Mouse (Mus musculus) limb, embryonic 12.5 days (tissue): ENCODE results near the gene Galnt18. TPM values are rescaled to one million over a fixed set of nuclear protein-coding genes. Genes with fewer than 3 reads are reported as not detected.

Experiments
- ATAC-seq: fragments of 200-750 bp; cut with Nextera tagmentation; 2 replicates; pipeline ENCODE4 v1.8.0; 2017; ENCODE audit warnings: low read depth, moderate TSS enrichment; ENCODE audit not compliant: insufficient number of reproducible peaks, insufficient read depth, low FRiP score, low TSS enrichment
- H3K27ac ChIP-seq: fragments of 300-500 bp; sonication (generic); 2 replicates; pipeline ENCODE4 v1.5.1; 2016; ENCODE audit warnings: mild to moderate bottlenecking, moderate library complexity
- H3K27me3 ChIP-seq: fragments of 300-500 bp; sonication (generic); 2 replicates; pipeline ENCODE4 v1.6.1; 2016; ENCODE audit warnings: mild to moderate bottlenecking, moderate library complexity
- H3K36me3 ChIP-seq: fragments of 300-500 bp; sonication (generic); 2 replicates; pipeline ENCODE4 v1.6.1; 2016; ENCODE audit warnings: mild to moderate bottlenecking, moderate library complexity
- H3K4me1 ChIP-seq: fragments of 300-500 bp; sonication (generic); replicated peaks from 2 replicates; pipeline ENCODE4 v1.6.1; 2016
- H3K4me2 ChIP-seq: fragments of 300-500 bp; sonication (generic); 2 replicates; pipeline ENCODE4 v1.6.1; 2016; ENCODE audit warnings: mild to moderate bottlenecking, moderate library complexity
- H3K4me3 ChIP-seq: fragments of 300-500 bp; sonication (generic); replicated peaks from 2 replicates; pipeline ENCODE4 v1.5.1; 2016; ENCODE audit warnings: mild to moderate bottlenecking
- H3K9ac ChIP-seq: fragments of 300-500 bp; sonication (generic); replicated peaks from 2 replicates; pipeline ENCODE4 v1.6.1; 2016; ENCODE audit warnings: mild to moderate bottlenecking, moderate library complexity
- H3K9me3 ChIP-seq: fragments of 300-500 bp; sonication (generic); 2 replicates; pipeline ENCODE4 v1.6.1; 2016; ENCODE audit warnings: mild to moderate bottlenecking, moderate library complexity
- WGBS: fragments of 180-500 bp; shearing (Covaris S2); methylation state at CpG from one replicate; pipeline ENCODE4 v1.1.7; 2016; 5-methylcytosine and 5-hydroxymethylcytosine counted together
- polyA plus RNA-seq: library from polyadenylated mRNA; unstranded; fragments of >200 nt; fragmentation: Nextera tagmentation; extraction: Ambion mirVana; gene quantifications from 2 replicates; pipeline ENCODE4 v1.2.1, GENCODE M21; 2016

Galnt18 gene
- polyA plus RNA-seq, 1 experiment from 2014 or later, result 13.1 TPM

DNA sequence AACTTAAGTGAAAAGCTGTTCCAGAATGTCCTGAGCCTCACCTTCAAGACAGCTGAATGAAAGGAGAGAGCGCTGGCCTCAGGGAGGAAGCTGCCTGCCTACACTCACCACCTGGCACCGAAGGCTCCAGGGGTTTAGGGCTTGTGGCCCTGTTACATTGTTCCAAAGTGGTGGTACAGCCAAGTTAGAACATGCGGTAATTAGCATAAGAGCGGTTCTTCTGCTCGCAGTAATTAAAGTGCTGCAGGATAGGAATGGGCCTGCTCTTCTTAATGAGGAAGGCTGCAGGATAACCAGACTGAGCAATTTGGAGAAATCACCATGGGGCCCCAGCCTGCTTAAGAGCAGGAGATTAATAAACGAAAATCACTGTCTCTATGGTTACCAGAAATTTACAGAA lies 179.0 kb downstream of the Galnt18 start:
- H3K9ac ChIP-seq, result no peak overlapping the region
- no peak for ATAC-seq
- H3K9me3 ChIP-seq, result no peaks in the 10 kb centered on the region
- H3K4me3 ChIP-seq, result no peak overlapping the region
- no peaks in the 10 kb centered on the region for H3K36me3 ChIP-seq
- H3K4me1 ChIP-seq, result peaks cover 13% of the 10 kb centered on the region; the same call in 1 of the 2 replicates
- no peak overlapping the region for H3K4me2 ChIP-seq
- no peak overlapping the region for H3K27ac ChIP-seq
- 39% methylated on average over 6 of the region's 6 CpGs for WGBS
- peaks cover 7% of the 10 kb centered on the region for H3K27me3 ChIP-seq

DNA sequence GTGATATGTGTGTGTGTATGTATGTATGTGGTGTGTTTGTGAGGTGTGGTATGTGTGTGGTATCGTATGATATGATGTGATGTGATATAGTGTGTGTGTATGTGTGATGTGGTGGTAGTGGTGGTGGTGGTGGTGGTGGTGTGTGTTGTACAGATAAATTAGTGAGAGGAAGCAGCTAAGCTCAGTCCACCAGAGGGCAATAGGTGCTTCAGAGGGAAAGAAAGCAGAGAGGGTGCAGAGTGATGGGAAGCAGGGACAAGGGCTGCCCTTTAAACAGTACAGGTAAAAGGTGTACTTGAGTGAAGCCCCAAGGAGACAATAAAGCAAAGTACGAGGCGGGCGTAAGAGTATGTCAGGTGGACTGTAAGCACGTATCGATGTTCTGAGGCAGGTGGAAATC lies 186.1 kb downstream of the Galnt18 start:
- H3K4me1 ChIP-seq, result no peaks in the 10 kb centered on the region
- no peak overlapping the region for H3K4me2 ChIP-seq
- H3K36me3 ChIP-seq, result no peaks in the 10 kb centered on the region
- WGBS, result 92% methylated on average over 6 of the region's 6 CpGs
- H3K27me3 ChIP-seq, result peaks cover 7% of the 10 kb centered on the region
- ATAC-seq, result no peak
- H3K27ac ChIP-seq, result no peak overlapping the region
- H3K4me3 ChIP-seq, result no peak overlapping the region
- no peak overlapping the region for H3K9ac ChIP-seq
- no peaks in the 10 kb centered on the region for H3K9me3 ChIP-seq

DNA sequence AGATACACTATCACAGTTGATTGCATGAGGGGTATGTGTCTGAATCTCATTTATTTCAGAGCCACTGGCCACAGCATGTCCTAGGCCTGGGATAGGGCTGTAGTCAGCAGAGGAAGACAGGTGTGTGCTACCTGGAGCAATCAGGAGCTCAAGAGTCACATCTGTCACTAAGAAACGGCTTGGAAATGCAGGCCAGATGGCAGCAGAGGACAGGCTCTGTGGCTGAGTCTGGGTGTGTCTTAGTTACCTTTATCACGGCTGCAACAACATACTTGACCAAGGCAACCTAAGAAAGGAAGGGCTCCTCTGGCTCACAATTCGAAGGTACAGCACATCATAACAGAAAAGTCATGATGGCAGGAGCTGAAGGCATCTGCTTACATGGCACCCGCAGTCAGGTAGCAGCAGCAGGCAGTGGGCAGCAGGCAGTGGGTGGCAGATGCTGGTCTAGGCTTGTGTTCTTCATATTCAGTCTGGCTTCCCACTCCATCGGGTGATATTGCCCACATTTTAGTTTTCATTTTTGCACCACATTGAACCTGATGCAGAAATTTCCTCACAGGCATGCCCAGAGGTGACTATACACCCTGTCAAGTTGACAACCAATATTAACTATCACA lies 190.2 kb downstream of the Galnt18 start:
- WGBS, result 71% methylated on average over 5 of the region's 5 CpGs
- H3K4me1 ChIP-seq, result peaks cover 4% of the 10 kb centered on the region; the same call in 1 of the 2 replicates
- no peaks in the 10 kb centered on the region for H3K27me3 ChIP-seq
- no peaks in the 10 kb centered on the region for H3K36me3 ChIP-seq
- no peak overlapping the region for H3K9ac ChIP-seq
- H3K27ac ChIP-seq, result no peak overlapping the region
- H3K9me3 ChIP-seq, result no peaks in the 10 kb centered on the region
- no peak for ATAC-seq
- no peak overlapping the region for H3K4me3 ChIP-seq
- no peak overlapping the region for H3K4me2 ChIP-seq

DNA sequence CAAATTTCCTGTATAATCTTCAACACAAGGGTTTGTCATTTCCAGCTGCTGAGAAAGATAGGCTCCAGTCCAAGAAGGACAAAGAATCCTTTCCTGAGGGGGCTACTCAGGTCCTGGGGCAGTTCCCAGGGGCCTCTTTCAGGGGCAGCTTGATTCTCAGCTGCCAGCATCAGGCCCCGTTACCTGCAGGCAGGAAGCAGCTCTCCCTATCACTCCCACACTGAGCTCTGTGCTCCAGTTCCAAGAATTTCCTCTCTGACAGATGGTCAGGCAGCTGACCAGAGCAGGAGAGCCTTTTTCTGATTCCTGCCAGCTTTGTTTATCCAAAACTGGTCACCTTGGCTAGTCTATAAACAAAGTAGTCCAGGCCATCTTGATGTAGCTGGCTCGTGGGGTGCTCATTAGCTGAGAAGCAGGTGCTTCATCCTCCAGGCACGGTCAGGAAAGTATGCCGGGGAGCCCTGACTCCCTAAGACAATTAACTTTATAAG lies 191.4 kb downstream of the Galnt18 start:
- no peaks in the 10 kb centered on the region for H3K36me3 ChIP-seq
- H3K27ac ChIP-seq, result no peak overlapping the region
- WGBS, result 55% methylated on average over 4 of the region's 4 CpGs
- H3K4me3 ChIP-seq, result no peak overlapping the region
- ATAC-seq, result no peak
- no peaks in the 10 kb centered on the region for H3K27me3 ChIP-seq
- H3K9me3 ChIP-seq, result no peaks in the 10 kb centered on the region
- H3K4me2 ChIP-seq, result no peak overlapping the region
- peaks cover 4% of the 10 kb centered on the region; the same call in 1 of the 2 replicates for H3K4me1 ChIP-seq
- H3K9ac ChIP-seq, result no peak overlapping the region

DNA sequence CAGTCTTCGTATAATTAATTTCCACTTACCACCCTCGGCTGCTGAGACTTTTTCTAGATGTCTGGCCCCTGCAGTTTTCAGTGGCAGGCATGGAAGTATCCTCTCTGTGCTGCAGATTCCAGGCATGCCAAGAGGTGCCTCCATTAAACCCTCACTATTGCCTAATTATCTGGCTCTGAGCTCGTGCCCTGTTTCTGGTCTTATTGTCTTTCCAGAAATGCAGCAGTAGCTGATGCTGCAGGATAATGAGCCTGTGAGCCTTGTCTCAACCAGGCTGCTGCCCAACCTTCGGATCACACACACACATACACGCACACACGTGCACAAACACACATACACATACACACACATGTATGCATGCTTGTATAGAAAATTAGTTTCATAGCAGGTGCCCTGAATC lies 199.2 kb downstream of the Galnt18 start:
- no peak overlapping the region for H3K27ac ChIP-seq
- no peak for ATAC-seq
- H3K9ac ChIP-seq, result no peak overlapping the region
- no peaks in the 10 kb centered on the region for H3K9me3 ChIP-seq
- H3K4me1 ChIP-seq, result peaks cover 9% of the 10 kb centered on the region; the same call in 1 of the 2 replicates
- WGBS, result 69% methylated on average over 6 of the region's 6 CpGs
- H3K4me2 ChIP-seq, result no peak overlapping the region
- no peaks in the 10 kb centered on the region for H3K27me3 ChIP-seq
- no peaks in the 10 kb centered on the region for H3K36me3 ChIP-seq
- no peak overlapping the region for H3K4me3 ChIP-seq

DNA sequence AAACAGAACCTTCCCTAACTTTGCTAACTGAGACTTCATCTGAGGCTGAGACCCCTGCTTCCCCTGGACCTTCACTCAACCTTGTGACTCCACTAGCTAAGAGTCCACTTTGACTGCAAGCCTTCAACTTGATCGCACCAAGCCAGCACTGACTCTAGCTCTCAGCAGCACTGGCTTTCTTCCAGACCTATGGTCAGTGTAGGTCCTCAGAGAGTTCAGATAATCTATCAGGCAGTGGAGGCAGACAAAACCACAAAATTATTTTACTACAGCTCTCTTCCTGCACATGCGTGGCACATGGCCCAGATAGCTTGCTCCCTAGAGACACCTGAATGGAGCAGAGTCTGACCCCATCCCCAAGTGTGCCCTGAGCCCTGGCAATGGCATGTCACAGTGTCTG lies 204.7 kb downstream of the Galnt18 start:
- peaks cover 14% of the 10 kb centered on the region for H3K4me1 ChIP-seq
- H3K4me3 ChIP-seq, result no peak overlapping the region
- no peak for ATAC-seq
- H3K9me3 ChIP-seq, result no peaks in the 10 kb centered on the region
- H3K27me3 ChIP-seq, result 0 out of 2 replicates have a peak, but pooled peaks cover 3% of the 10 kb centered on the region
- 73% methylated on average over 2 of the region's 2 CpGs for WGBS
- H3K27ac ChIP-seq, result no peak overlapping the region
- no peaks in the 10 kb centered on the region for H3K36me3 ChIP-seq
- H3K9ac ChIP-seq, result no peak overlapping the region
- H3K4me2 ChIP-seq, result no peak overlapping the region

DNA sequence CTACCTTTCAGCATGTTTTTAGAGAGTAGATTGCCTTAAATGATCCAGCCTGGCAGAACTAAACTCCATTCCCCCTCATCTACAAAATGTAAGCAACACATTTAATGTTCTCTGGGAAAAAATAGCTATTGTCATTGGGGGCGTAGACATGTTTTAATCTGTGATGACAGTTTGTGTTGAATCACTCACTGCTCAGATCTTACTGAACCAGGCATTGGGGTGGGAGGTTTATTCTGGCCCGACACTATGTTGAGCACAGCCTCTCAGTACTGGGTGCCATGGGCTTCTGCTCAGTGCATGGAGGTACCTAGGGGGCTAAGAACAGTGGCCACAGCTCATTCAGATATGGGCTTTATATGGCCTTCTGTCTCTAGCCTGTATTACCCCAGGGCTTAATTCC lies 207.4 kb downstream of the Galnt18 start:
- Histone ChIP-seq H3K9me3 (no peaks in the 10 kb centered on the region), H3K27ac (no peak overlapping the region), H3K9ac (no peak overlapping the region), H3K4me3 (no peak overlapping the region), H3K36me3 (no peaks in the 10 kb centered on the region), H3K4me2 (no peak overlapping the region), H3K27me3 (0 out of 2 replicates have a peak, but pooled peaks cover 3% of the 10 kb centered on the region), H3K4me1 (peaks cover 11% of the 10 kb centered on the region)
- ATAC-seq, result no peak
- 93% methylated on average over 2 of the region's 2 CpGs for WGBS

DNA sequence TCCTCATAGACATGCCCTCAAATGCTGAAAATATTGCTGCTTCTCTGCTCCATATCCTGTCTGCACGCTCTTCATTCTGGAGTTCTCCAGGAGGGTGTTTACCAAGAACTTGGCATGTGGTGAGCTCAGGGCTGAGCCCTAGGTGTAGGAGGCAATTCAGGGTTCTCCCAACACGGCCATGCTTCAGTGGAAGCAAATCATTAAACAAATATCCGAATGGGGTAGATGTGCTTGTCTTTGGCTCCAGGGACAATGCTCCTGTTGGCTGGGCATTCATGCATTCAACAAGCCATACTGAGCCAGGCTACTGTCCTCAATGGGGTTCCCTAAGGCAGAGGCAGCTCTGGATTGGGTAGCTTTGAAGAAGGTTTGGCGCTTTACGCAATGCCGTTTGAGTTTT lies 212.9 kb downstream of the Galnt18 start:
- Histone ChIP-seq H3K36me3 (no peaks in the 10 kb centered on the region), H3K4me1 (no peaks in the 10 kb centered on the region), H3K9ac (no peak overlapping the region), H3K4me3 (no peak overlapping the region), H3K27ac (no peak overlapping the region), H3K9me3 (no peaks in the 10 kb centered on the region), H3K4me2 (no peak overlapping the region), H3K27me3 (peaks cover 1% of the 10 kb centered on the region)
- 88% methylated on average over 6 of the region's 6 CpGs for WGBS
- ATAC-seq, result no peak

DNA sequence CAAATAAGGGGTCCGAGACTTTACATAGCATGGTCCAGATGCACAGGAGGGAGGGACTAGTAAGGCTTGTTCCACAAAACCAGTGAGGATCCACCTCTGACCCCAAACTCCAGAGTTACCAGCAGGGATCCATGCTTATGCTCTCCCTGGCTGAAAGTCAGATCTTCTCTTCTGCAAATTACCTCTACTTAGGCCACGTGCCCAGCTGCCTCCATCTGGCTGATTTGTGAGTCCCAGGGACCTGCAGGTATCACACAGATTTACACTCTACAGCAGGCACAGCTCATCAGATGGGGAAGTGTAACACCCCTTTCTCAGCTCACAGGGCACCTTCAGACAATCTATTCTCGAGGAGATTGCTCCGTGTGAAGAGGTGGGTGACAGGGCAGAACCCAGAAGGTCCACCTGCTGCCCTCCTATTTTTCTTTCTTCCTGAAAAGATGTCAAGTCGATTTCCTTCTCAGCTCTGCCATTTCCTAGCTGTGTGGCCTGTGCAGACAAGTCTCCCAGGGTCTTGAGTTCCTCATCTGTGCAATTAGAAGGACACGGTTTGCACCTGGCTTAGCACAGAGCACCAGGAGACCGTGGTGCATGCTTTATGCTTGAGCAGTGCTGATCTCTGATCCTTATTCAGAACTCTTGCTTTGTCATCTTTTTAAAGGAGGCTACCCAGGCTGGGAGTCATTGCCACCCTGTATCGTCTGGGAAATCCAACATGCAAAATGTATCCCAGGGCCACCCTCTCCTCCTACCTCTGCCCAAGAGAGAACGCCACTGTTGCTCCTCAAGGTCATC lies 216.3 kb downstream of the Galnt18 start:
- H3K9ac ChIP-seq, result no peak overlapping the region
- no peaks in the 10 kb centered on the region; the same call in none of the 2 replicates for H3K27me3 ChIP-seq
- ATAC-seq, result no peak
- 77% methylated on average over 9 of the region's 9 CpGs for WGBS
- no peaks in the 10 kb centered on the region for H3K4me1 ChIP-seq
- no peaks in the 10 kb centered on the region for H3K36me3 ChIP-seq
- H3K4me2 ChIP-seq, result no peak overlapping the region
- H3K9me3 ChIP-seq, result peaks cover 9% of the 10 kb centered on the region; the same call in 1 of the 2 replicates
- no peak overlapping the region for H3K27ac ChIP-seq
- no peak overlapping the region for H3K4me3 ChIP-seq

DNA sequence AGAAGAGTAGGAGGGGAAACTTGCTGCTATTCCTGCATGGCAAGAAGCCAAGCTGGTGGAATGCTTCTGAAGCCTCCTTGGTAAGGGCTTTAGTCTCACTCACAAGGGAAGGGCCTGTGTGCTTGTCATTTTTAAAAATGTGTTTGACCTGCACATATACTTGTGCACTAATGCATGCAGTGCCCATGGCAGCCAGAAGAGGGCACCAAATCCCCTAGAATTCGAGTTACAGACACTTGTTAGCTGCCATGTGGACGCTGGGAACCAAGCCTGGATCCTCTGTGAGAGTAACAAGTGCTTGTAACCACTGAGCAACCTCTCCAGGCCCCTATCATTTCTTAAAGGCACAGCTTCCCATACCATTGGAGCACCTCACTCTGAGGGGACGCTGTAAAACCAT lies 219.7 kb downstream of the Galnt18 start:
- H3K27me3 ChIP-seq, result no peaks in the 10 kb centered on the region; the same call in 1 of the 2 replicates
- no peak overlapping the region for H3K4me2 ChIP-seq
- H3K36me3 ChIP-seq, result no peaks in the 10 kb centered on the region
- 78% methylated on average over 3 of the region's 3 CpGs for WGBS
- no peak overlapping the region for H3K4me3 ChIP-seq
- H3K27ac ChIP-seq, result no peak overlapping the region
- peaks cover 9% of the 10 kb centered on the region; the same call in 1 of the 2 replicates for H3K9me3 ChIP-seq
- no peak overlapping the region for H3K9ac ChIP-seq
- H3K4me1 ChIP-seq, result no peaks in the 10 kb centered on the region
- ATAC-seq, result no peak

DNA sequence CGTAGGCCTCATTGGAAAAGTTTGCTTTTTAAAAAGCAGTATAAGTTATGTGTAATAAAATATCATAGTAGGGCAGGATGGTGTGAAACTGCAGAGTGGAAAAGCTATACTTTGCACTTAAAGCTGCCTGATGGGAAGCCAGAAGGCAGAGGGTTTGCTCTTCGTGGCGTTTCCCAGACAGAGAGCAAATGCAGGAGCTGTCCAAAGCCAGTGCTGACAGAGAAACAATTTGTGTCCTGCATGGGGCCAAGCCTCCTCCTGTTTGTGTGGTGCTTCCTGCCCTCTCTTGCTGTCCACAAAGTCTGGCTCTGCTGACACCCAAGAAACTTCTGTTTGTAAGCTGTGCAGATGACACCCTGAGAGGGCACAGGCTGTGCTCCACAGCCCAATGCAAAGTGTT lies 220.8 kb downstream of the Galnt18 start:
- Histone ChIP-seq H3K27me3 (no peaks in the 10 kb centered on the region), H3K4me2 (no peak overlapping the region), H3K36me3 (no peaks in the 10 kb centered on the region), H3K9me3 (peaks cover 9% of the 10 kb centered on the region; the same call in 1 of the 2 replicates), H3K9ac (no peak overlapping the region), H3K27ac (no peak overlapping the region), H3K4me1 (no peaks in the 10 kb centered on the region), H3K4me3 (no peak overlapping the region)
- ATAC-seq, result no peak
- 38% methylated on average over 3 of the region's 3 CpGs for whole genome bisulfite sequencing
